Mouse (Mus musculus): Measurements from ENCODE around the gene Tbr1. TPM values are rescaled to one million over a fixed set of nuclear protein-coding genes. Genes with fewer than 3 reads are reported as not detected.

The Tbr1 gene
- polyA plus RNA-seq, 1 experiment from 2014 or later = 0.04 TPM

DNA sequence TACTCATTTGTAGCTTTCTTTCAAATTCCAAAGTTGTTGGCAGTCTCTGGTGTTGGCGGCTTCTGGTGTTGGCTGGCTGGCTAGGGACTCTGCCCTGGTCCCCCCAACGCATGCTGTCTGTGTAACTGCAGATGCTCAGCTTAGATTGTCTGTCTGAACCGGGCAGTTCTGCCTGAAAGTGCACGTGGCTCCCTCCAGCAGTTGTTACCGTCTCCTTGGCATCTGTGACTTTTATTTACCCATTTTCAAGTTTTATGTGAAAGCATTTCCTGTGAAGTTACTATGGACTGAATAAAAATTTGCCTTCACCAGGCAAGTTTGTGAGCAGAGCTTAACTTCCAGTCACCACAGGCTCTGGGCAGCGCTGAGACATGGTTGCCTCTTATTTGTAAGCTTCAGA lies 6.0 kb downstream of the Tbr1 start:
- WGBS = 1% methylated on average over 6 of the region's 6 CpGs
- H3K9me3 ChIP-seq (ENCODE audit: control insufficient read depth, low read length) = no peaks in the 10 kb centered on the region
- peaks cover 100% of the 10 kb centered on the region for H3K27me3 ChIP-seq (replicated peaks; ENCODE audit: control insufficient read depth, insufficient read depth, low read length)
- 0 out of 2 replicates have a peak, but pooled peaks cover 3% of the 10 kb centered on the region for H3K4me1 ChIP-seq (replicated peaks; ENCODE audit: control insufficient read depth, insufficient read depth, low read length)
- no peak overlapping the region for H3K9ac ChIP-seq (ENCODE audit: low read length)
- H3K36me3 ChIP-seq (ENCODE audit: control insufficient read depth, insufficient read depth, low read length) = no peaks in the 10 kb centered on the region
- H3K4me2 ChIP-seq (ENCODE audit: low read length) = no peak overlapping the region
- H3K27ac ChIP-seq (ENCODE audit: low read depth) = no peak overlapping the region
- DNase-seq (ENCODE audit: low spot score) = peak; percentile 61
- ATAC-seq (replicated peaks; ENCODE audit: low FRiP score, low TSS enrichment, low read depth) = no peak
- no peak overlapping the region for H3K4me3 ChIP-seq (ENCODE audit: low read depth, low read length)

DNA sequence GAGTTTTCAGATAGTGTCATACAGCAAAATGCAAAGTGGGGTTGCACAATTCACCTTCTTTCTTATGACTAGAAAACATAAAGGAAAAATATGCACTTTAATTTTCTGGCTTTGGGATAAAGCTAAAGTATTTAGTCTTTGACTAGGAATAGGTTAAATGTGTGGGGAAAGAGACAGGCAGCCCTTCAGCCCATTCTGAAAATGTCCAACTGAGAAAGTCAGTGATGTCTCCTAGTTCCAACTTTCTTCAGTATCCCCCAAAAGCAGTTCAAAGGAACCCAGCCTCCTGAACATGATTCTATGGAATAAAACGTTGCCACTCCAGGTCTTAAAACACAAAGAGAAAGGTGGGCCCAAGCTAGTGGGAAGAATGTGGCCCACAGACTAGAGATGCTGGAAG lies 6.7 kb downstream of the Tbr1 start:
- 3% methylated on average over 1 of the region's 1 CpGs for WGBS
- H3K9ac ChIP-seq (ENCODE audit: low read length) = no peak overlapping the region
- ATAC-seq (replicated peaks; ENCODE audit: low FRiP score, low TSS enrichment, low read depth) = no peak
- DNase-seq (ENCODE audit: low spot score) = no peak
- H3K4me3 ChIP-seq (ENCODE audit: low read depth, low read length) = no peak overlapping the region
- no peak overlapping the region for H3K27ac ChIP-seq (ENCODE audit: low read depth)
- no peak overlapping the region for H3K4me2 ChIP-seq (ENCODE audit: low read length)
- peaks cover 100% of the 10 kb centered on the region for H3K27me3 ChIP-seq (replicated peaks; ENCODE audit: control insufficient read depth, insufficient read depth, low read length)
- no peaks in the 10 kb centered on the region for H3K9me3 ChIP-seq (ENCODE audit: control insufficient read depth, low read length)
- 0 out of 2 replicates have a peak, but pooled peaks cover 3% of the 10 kb centered on the region for H3K4me1 ChIP-seq (replicated peaks; ENCODE audit: control insufficient read depth, insufficient read depth, low read length)
- H3K36me3 ChIP-seq (ENCODE audit: control insufficient read depth, insufficient read depth, low read length) = no peaks in the 10 kb centered on the region

DNA sequence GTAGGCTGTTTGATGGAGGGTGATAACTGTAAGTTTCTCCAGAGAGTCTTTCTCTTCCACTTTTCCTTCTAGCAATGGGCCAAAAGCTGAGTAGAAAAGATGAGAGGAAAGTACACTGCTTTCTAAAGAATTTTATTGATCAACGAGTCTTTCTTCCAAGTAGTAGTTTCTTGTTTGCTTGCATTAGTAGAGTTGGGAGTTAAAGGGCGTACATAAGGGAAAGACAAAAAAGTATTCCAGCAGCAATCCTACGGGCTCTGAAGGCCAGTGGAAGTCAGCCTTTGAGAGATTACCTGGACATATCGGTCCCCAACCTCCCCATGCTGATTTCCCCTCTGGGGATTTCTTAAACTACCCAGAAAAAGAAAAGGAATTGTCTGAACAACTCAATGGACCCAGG lies 8.0 kb downstream of the Tbr1 start:
- no peak overlapping the region for H3K27ac ChIP-seq (ENCODE audit: low read depth)
- 0 out of 2 replicates have a peak, but pooled peaks cover 5% of the 10 kb centered on the region for H3K4me1 ChIP-seq (replicated peaks; ENCODE audit: control insufficient read depth, insufficient read depth, low read length)
- no peak overlapping the region for H3K4me2 ChIP-seq (ENCODE audit: low read length)
- H3K4me3 ChIP-seq (ENCODE audit: low read depth, low read length) = no peak overlapping the region
- ATAC-seq (replicated peaks; ENCODE audit: low FRiP score, low TSS enrichment, low read depth) = no peak
- no peaks in the 10 kb centered on the region for H3K36me3 ChIP-seq (ENCODE audit: control insufficient read depth, insufficient read depth, low read length)
- WGBS = 28% methylated on average over 4 of the region's 4 CpGs
- H3K9ac ChIP-seq (ENCODE audit: low read length) = no peak overlapping the region
- peaks cover 96% of the 10 kb centered on the region for H3K27me3 ChIP-seq (replicated peaks; ENCODE audit: control insufficient read depth, insufficient read depth, low read length)
- no peaks in the 10 kb centered on the region for H3K9me3 ChIP-seq (ENCODE audit: control insufficient read depth, low read length)
- no peak for DNase-seq (ENCODE audit: low spot score)

DNA sequence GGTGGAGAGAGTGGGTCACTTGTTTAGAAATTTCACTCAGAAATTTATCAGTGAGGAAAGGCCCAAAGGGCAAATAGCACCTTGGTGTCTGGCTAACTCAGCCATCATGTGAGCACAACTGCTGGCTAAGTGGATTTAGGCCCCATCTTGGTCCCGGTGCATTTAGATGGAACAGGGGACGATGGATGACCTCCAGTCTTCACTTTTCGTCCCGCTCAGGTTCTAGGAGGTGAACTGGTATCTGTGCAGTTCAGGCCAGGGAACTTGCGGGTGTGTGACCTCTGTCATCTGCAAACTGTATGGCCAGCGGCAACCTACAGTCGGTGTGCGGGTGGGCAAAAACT lies 8.4 kb downstream of the Tbr1 start:
- DNase-seq (ENCODE audit: low spot score) = peak; percentile 72
- Histone ChIP-seq H3K27ac (ENCODE audit: low read depth) (no peak overlapping the region), H3K36me3 (ENCODE audit: control insufficient read depth, insufficient read depth, low read length) (no peaks in the 10 kb centered on the region), H3K27me3 (replicated peaks; ENCODE audit: control insufficient read depth, insufficient read depth, low read length) (peaks cover 96% of the 10 kb centered on the region), H3K9ac (ENCODE audit: low read length) (no peak overlapping the region), H3K4me1 (replicated peaks; ENCODE audit: control insufficient read depth, insufficient read depth, low read length) (0 out of 2 replicates have a peak, but pooled peaks cover 7% of the 10 kb centered on the region), H3K4me3 (ENCODE audit: low read depth, low read length) (0 out of 2 replicates have a peak overlapping the region, but pooled peaks have one; percentile 49), H3K9me3 (ENCODE audit: control insufficient read depth, low read length) (no peaks in the 10 kb centered on the region), H3K4me2 (ENCODE audit: low read length) (peak overlapping the region; percentile 87)
- 13% methylated on average over 8 of the region's 8 CpGs for WGBS
- ATAC-seq (replicated peaks; ENCODE audit: low FRiP score, low TSS enrichment, low read depth) = no peak

DNA sequence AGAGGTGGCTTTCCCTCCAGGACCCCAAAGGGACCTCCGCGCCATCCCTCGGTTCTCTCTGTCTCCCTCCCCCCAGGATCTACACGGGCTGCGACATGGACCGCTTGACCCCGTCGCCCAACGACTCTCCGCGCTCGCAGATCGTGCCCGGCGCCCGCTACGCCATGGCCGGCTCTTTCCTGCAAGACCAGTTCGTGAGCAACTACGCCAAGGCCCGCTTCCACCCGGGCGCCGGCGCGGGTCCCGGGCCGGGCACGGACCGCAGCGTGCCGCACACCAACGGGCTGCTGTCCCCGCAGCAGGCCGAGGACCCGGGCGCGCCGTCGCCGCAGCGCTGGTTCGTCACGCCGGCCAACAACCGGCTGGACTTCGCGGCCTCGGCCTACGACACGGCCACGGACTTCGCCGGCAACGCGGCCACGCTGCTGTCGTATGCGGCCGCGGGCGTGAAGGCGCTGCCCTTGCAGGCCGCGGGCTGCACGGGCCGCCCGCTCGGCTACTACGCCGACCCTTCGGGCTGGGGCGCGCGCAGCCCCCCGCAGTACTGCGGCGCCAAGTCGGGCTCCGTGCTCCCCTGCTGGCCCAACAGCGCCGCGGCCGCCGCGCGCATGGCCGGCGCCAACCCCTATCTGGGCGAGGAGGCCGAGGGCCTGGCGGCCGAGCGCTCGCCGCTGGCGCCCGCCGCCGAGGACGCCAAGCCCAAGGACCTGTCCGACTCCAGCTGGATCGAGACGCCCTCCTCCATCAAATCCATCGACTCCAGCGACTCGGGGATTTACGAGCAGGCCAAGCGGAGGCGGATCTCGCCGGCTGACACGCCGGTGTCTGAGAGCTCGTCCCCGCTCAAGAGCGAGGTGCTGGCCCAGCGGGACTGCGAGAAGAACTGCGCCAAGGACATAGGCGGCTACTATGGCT lies 9.0 kb downstream of the Tbr1 start:
- ATAC-seq (replicated peaks; ENCODE audit: low FRiP score, low TSS enrichment, low read depth) (peak; percentile 71), DNase-seq (ENCODE audit: low spot score) (peak; percentile 84)
- Histone ChIP-seq H3K9me3 (ENCODE audit: control insufficient read depth, low read length) (no peaks in the 10 kb centered on the region), H3K4me1 (replicated peaks; ENCODE audit: control insufficient read depth, insufficient read depth, low read length) (0 out of 2 replicates have a peak, but pooled peaks cover 7% of the 10 kb centered on the region), H3K27me3 (replicated peaks; ENCODE audit: control insufficient read depth, insufficient read depth, low read length) (peaks cover 96% of the 10 kb centered on the region), H3K4me3 (ENCODE audit: low read depth, low read length) (peak overlapping the region; percentile 49), H3K9ac (ENCODE audit: low read length) (peak overlapping the region; percentile 39), H3K36me3 (ENCODE audit: control insufficient read depth, insufficient read depth, low read length) (no peaks in the 10 kb centered on the region), H3K27ac (ENCODE audit: low read depth) (no peak overlapping the region), H3K4me2 (ENCODE audit: low read length) (peak overlapping the region; percentile 87)
- under 1% methylated on average over 109 of the region's 121 CpGs for WGBS

DNA sequence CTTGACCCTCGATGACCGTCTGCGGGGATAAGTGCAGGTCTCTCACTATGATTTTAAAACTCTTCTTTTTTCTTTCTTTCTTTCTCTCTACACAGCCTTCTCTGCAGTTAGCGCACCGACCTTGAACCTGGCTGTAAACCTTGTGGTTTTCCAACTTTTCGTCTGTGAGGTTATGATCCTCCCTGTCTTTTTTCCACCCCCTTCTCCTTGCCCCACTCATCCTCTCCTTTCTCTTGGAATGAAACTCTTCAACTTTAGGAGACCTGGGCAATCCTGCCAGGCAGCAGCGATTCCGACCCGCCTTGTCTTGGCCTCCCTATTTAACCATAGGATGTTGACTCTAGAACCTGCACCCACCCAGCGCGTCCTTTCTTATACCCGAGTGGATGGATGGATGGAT lies 9.8 kb downstream of the Tbr1 start:
- DNase-seq (ENCODE audit: low spot score) (no peak), ATAC-seq (replicated peaks; ENCODE audit: low FRiP score, low TSS enrichment, low read depth) (no peak)
- H3K27me3 ChIP-seq (replicated peaks; ENCODE audit: control insufficient read depth, insufficient read depth, low read length) = peaks cover 93% of the 10 kb centered on the region
- no peak overlapping the region for H3K9ac ChIP-seq (ENCODE audit: low read length)
- WGBS = 5% methylated on average over 12 of the region's 12 CpGs
- no peak overlapping the region for H3K27ac ChIP-seq (ENCODE audit: low read depth)
- no peaks in the 10 kb centered on the region for H3K36me3 ChIP-seq (ENCODE audit: control insufficient read depth, insufficient read depth, low read length)
- no peaks in the 10 kb centered on the region for H3K9me3 ChIP-seq (ENCODE audit: control insufficient read depth, low read length)
- peak overlapping the region; percentile 49 for H3K4me3 ChIP-seq (ENCODE audit: low read depth, low read length)
- peak overlapping the region; percentile 87 for H3K4me2 ChIP-seq (ENCODE audit: low read length)
- H3K4me1 ChIP-seq (replicated peaks; ENCODE audit: control insufficient read depth, insufficient read depth, low read length) = 0 out of 2 replicates have a peak, but pooled peaks cover 7% of the 10 kb centered on the region

DNA sequence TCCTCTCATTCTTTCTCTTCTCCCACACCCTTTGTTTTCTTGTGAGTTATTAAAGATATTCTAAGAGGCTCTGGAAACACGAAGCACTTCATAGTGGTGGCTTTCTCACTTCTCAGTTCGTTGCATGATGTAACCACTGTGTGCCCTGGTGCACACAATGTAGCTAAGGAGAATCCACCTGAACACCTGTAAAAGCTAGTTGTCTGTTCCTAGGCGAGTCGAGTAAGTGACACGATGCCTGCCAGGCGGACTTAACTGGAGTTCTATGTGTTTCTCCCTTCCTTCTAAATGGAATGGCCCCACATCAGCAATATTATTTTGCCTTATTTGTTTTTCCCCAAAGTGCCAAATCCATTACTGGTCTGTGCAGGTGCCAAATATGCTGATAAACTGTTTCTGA lies 10.4 kb downstream of the Tbr1 start:
- ATAC-seq (replicated peaks; ENCODE audit: low FRiP score, low TSS enrichment, low read depth) (no peak), DNase-seq (ENCODE audit: low spot score) (peak; percentile 70)
- WGBS = 7% methylated on average over 6 of the region's 6 CpGs
- H3K9me3 ChIP-seq (ENCODE audit: control insufficient read depth, low read length) = no peaks in the 10 kb centered on the region
- 0 out of 2 replicates have a peak, but pooled peaks cover 7% of the 10 kb centered on the region for H3K4me1 ChIP-seq (replicated peaks; ENCODE audit: control insufficient read depth, insufficient read depth, low read length)
- H3K27me3 ChIP-seq (replicated peaks; ENCODE audit: control insufficient read depth, insufficient read depth, low read length) = peaks cover 90% of the 10 kb centered on the region
- no peak overlapping the region for H3K9ac ChIP-seq (ENCODE audit: low read length)
- no peak overlapping the region for H3K4me2 ChIP-seq (ENCODE audit: low read length)
- H3K36me3 ChIP-seq (ENCODE audit: control insufficient read depth, insufficient read depth, low read length) = no peaks in the 10 kb centered on the region
- H3K27ac ChIP-seq (ENCODE audit: low read depth) = no peak overlapping the region
- H3K4me3 ChIP-seq (ENCODE audit: low read depth, low read length) = no peak overlapping the region

DNA sequence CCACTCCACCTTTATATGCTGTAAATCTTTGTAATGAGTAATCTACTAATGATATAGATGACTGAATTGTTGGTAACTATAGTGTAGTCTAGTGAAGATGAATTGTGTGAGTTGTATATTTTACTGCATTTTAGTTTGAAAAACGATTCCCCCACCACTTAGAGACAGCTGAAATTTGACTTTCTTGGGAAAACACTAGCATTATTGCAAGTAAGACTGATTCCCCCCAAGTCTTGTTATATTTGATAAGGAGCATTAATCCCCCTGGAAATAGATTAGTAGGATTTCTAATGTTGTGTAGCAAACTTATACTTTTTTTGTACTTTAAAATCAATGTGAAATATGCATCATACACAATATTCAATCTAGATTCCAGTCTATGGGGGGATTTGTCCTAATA lies 10.8 kb downstream of the Tbr1 start:
- no peak for ATAC-seq (replicated peaks; ENCODE audit: low FRiP score, low TSS enrichment, low read depth)

More for the DNA sequence above, 10.8 kb downstream of the Tbr1 start:
- Histone ChIP-seq H3K27me3 (replicated peaks; ENCODE audit: control insufficient read depth, insufficient read depth, low read length) (peaks cover 85% of the 10 kb centered on the region), H3K4me2 (ENCODE audit: low read length) (no peak overlapping the region), H3K9me3 (ENCODE audit: control insufficient read depth, low read length) (no peaks in the 10 kb centered on the region), H3K4me1 (replicated peaks; ENCODE audit: control insufficient read depth, insufficient read depth, low read length) (0 out of 2 replicates have a peak, but pooled peaks cover 7% of the 10 kb centered on the region), H3K36me3 (ENCODE audit: control insufficient read depth, insufficient read depth, low read length) (no peaks in the 10 kb centered on the region), H3K9ac (ENCODE audit: low read length) (no peak overlapping the region), H3K4me3 (ENCODE audit: low read depth, low read length) (no peak overlapping the region), H3K27ac (ENCODE audit: low read depth) (no peak overlapping the region)
- DNase-seq (ENCODE audit: low spot score) = no peak
- WGBS = 17% methylated on average over 1 of the region's 1 CpGs

All from intestine, embryonic 14.5 days (tissue).